Mouse (Mus musculus) ES-Bruce4 (cell line): Measurements from ENCODE around the gene Wdr90.

Experiments used
- CTCF ChIP-seq: IDR thresholded peaks from one replicate; pipeline ENCODE4 v1.8.1; 2011; ENCODE audit warnings: low read depth, low read length
- EP300 ChIP-seq: IDR thresholded peaks from 2 replicates; pipeline ENCODE4 v1.6.1; 2011; ENCODE audit warnings: low read depth, low read length; ENCODE audit not compliant: insufficient read depth
- POLR2A ChIP-seq: IDR thresholded peaks from one replicate; pipeline ENCODE4 v1.8.1; 2011; ENCODE audit warnings: low read length; ENCODE audit not compliant: insufficient read depth

DNA sequence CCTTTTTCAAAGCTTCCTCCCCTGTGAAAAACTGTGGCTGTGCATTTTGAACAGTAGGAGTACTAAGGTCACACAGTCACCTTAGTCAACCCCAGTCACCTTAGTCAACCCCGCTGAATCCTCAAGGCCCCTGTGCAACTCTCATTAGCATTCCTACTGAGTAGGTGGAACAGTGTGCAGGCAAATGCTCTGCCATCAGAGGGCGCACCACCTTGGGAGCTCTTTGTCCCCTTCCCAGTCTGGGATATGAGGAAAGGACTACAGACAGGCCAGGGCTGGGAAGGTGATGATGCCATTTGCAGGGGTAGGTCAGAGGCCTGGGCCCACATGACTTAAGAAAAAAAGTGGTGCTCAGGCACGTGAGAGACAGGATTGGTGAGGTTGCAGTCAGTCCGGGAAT lies 18.0 kb upstream of the Wdr90 start:
- TF ChIP-seq CTCF: peak; percentile 92
- TF ChIP-seq EP300: no peak
- no peak for TF ChIP-seq POLR2A
